Mouse (Mus musculus): ENCODE data around the gene Cplx1.

- TF ChIP-seq GATA1 (IDR thresholded peaks at IDR 0.05; ENCODE audit: low read length), result no peak
- no peak for TF ChIP-seq TAL1 (IDR thresholded peaks at IDR 0.05; ENCODE audit: low read length)
Observed at GRCm38 (mm10) chr5:108522597-108522996, 27.2 kb downstream of the Cplx1 start.
